Mouse (Mus musculus) retina, adult 2 months (tissue): ENCODE measurements around the gene Olfr597.
"Not testable (repeated sequence)": the region's sequence is repeated elsewhere in the genome, so short reads cannot be mapped to it uniquely, and the experiment has no call there.

ENCODE experiments used
- DNase-seq: peaks from one replicate; pipeline ENCODE4 v3.0.0-alpha.2; 2012; ENCODE audit warnings: low read depth, low spot score

The Olfr597 gene

GRCm38 (mm10) chr7:103316015-103316414 is at the start of gene Olfr597:
TSS of gene Olfr597 (plus strand) at chr7:103316315.
- DNase-seq: not testable (repeated sequence)

GRCm38 (mm10) chr7:103305348-103305747 is 10.8 kb upstream of the Olfr597 start, which contains the start of gene Olfr596:
TSS of gene Olfr596 (plus strand) at chr7:103305648.
- not testable (repeated sequence) for DNase-seq

- no peak for DNase-seq
Observed at GRCm38 (mm10) chr7:103323268-103323667, 7.2 kb downstream of the Olfr597 start, which contains the start of gene Olfr598. TSS of gene Olfr598 (plus strand) at chr7:103323568.

- DNase-seq: no peak
Observed at GRCm38 (mm10) chr7:103335617-103336016, 19.5 kb downstream of the Olfr597 start, which contains the start of gene Olfr599. TSS of gene Olfr599 (plus strand) at chr7:103335917.

GRCm38 (mm10) chr7:103349569-103349968 is 33.5 kb downstream of the Olfr597 start, which contains the start of gene Olfr600:
TSS of gene Olfr600 (minus strand) at chr7:103349669.
- DNase-seq: no peak

- DNase-seq: no peak
Observed at GRCm38 (mm10) chr7:103362555-103362954, 46.4 kb downstream of the Olfr597 start, which contains the start of gene Olfr601. TSS of gene Olfr601 (minus strand) at chr7:103362655.
